Mouse (Mus musculus) liver, postnatal 0 days (tissue): Measurements from ENCODE around the gene Gatb.

ENCODE experiments used
- CTCF ChIP-seq: sonication (generic); IDR thresholded peaks from 2 replicates; pipeline ENCODE4 v1.5.1; 2016; ENCODE audit warnings: antibody characterized with exemption, low read depth
- EP300 ChIP-seq: IDR thresholded peaks from 2 replicates; pipeline ENCODE4 v1.6.1; 2016; ENCODE audit warnings: antibody characterized with exemption, low read depth, mild to moderate bottlenecking

DNA sequence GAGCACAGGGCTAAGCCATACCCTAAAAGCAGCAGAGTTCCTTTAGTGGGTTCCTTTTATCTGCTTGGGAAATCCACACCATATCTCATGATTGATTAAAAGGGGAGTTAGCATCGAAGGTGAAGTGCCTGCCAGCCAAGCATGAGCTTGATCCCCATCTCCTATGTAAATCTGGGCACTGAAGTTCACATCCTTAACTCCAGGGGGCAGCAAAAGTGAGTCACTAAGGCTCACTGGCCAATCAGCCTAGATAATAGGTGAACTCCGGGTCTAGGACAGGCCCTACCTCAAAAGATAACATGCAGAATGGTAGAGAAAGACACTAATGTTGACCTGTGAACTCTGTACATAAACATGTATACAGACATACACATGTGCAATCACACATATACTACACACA, 30.3 kb upstream of the Gatb start:
- TF ChIP-seq CTCF, result peak; percentile 59
- no peak for TF ChIP-seq EP300
